Mouse (Mus musculus) liver, adult 2 months (tissue): ENCODE data around the gene Arfgef2.

Source experiments
- CTCF ChIP-seq: fragments of 200-500 bp; IDR thresholded peaks from 2 replicates; pipeline ENCODE4 v1.5.1; 2011; ENCODE audit warnings: low read depth, low read length, control low read depth
- POLR2A ChIP-seq: fragments of 200-500 bp; IDR thresholded peaks from 2 replicates; pipeline ENCODE4 v1.6.1; 2011; ENCODE audit warnings: low read length, control low read depth; ENCODE audit not compliant: insufficient read depth; ENCODE audit errors: extremely low read depth

- TF ChIP-seq POLR2A (no peak), CTCF (peak; percentile 61)
Measured at GRCm38 (mm10) chr2:166887816-166888215, 82.4 kb downstream of the Arfgef2 start.
